Comparison of ENCODE assay signal across 9 mouse cellular contexts in genomic region chr9:64100442-64100841, GRCm38 (mm10). TPM values are rescaled to one million over a fixed set of nuclear protein-coding genes. Genes with fewer than 3 reads are reported as not detected.
DNase-seq lines count a peak whose midpoint lies in the region; ATAC-seq lines count a peak whose summit lies in the region.
"Had no signal": no experiment of that assay in that cellular context is flagged by ENCODE, and none has a peak within 500 bp of the region (broad histone marks: within the 10 kb centered on the region; RNA-seq: fewer than 3 reads in every experiment).

No protein-coding gene starts in this region.

- WGBS in midbrain, embryonic 14.5 days, result under 1% methylated on average over 4 of the region's 4 CpGs
- WGBS in midbrain, embryonic 13.5 days, result under 1% methylated on average over 4 of the region's 4 CpGs
- 6% methylated on average over 4 of the region's 4 CpGs for WGBS in intestine, embryonic 15.5 days
- 2% methylated on average over 4 of the region's 4 CpGs for WGBS in limb, embryonic 11.5 days

- H3K4me3 ChIP-seq in midbrain, embryonic 14.5 days (replicated peaks; ENCODE audit: low read depth, low read length), result no peak overlapping the region
- no peak overlapping the region for H3K4me3 ChIP-seq in midbrain, embryonic 13.5 days (replicated peaks)
- H3K4me3 ChIP-seq in intestine, embryonic 15.5 days (replicated peaks), result no peak overlapping the region
- H3K4me3 ChIP-seq in limb, embryonic 11.5 days (ENCODE audit: low read depth, low read length), result no peak overlapping the region

- DNase-seq in midbrain, embryonic 14.5 days, result peak; percentile 69
- DNase-seq in adrenal gland, postnatal 25 days, result peak; percentile 81
- peak; percentile 89 for DNase-seq in limb, embryonic 11.5 days (ENCODE audit: low spot score)
- peak; percentile 78 for DNase-seq in ovary, postnatal 36 days (ENCODE audit: low spot score)
- peak; percentile 66 to 71 for DNase-seq in urinary bladder, adult 18-20 months (ENCODE audit: low spot score in 2 of 2)

- H3K27ac ChIP-seq in midbrain, embryonic 14.5 days (replicated peaks; ENCODE audit: low read depth, low read length), result no peak overlapping the region
- H3K27ac ChIP-seq in midbrain, embryonic 13.5 days, result no peak overlapping the region
- H3K27ac ChIP-seq in intestine, embryonic 15.5 days, result no peak overlapping the region
- no peak overlapping the region for H3K27ac ChIP-seq in limb, embryonic 11.5 days (replicated peaks; ENCODE audit: low read depth, low read length)

- no peaks in the 10 kb centered on the region for H3K9me3 ChIP-seq in midbrain, embryonic 14.5 days (ENCODE audit: control insufficient read depth, low read length)
- H3K9me3 ChIP-seq in midbrain, embryonic 13.5 days, result no peaks in the 10 kb centered on the region
- no peaks in the 10 kb centered on the region for H3K9me3 ChIP-seq in intestine, embryonic 15.5 days
- no peaks in the 10 kb centered on the region for H3K9me3 ChIP-seq in limb, embryonic 11.5 days (ENCODE audit: control insufficient read depth, low read length)

- no peaks in the 10 kb centered on the region for H3K4me1 ChIP-seq in midbrain, embryonic 14.5 days (ENCODE audit: control insufficient read depth, insufficient read depth, low read length)
- no peaks in the 10 kb centered on the region for H3K4me1 ChIP-seq in midbrain, embryonic 13.5 days (replicated peaks)
- peaks cover 2% of the 10 kb centered on the region; the same call in 1 of the 2 replicates for H3K4me1 ChIP-seq in intestine, embryonic 15.5 days (replicated peaks)
- H3K4me1 ChIP-seq in limb, embryonic 11.5 days (ENCODE audit: control insufficient read depth, insufficient read depth, low read length), result no peaks in the 10 kb centered on the region

- H3K27me3 ChIP-seq in midbrain, embryonic 14.5 days (ENCODE audit: control insufficient read depth, insufficient read depth, low read length), result no peaks in the 10 kb centered on the region
- no peaks in the 10 kb centered on the region for H3K27me3 ChIP-seq in midbrain, embryonic 13.5 days
- H3K27me3 ChIP-seq in intestine, embryonic 15.5 days (replicated peaks), result no peaks in the 10 kb centered on the region
- H3K27me3 ChIP-seq in limb, embryonic 11.5 days (ENCODE audit: control insufficient read depth, insufficient read depth, low read length), result no peaks in the 10 kb centered on the region

- no peak for ATAC-seq in midbrain, embryonic 14.5 days (ENCODE audit: low FRiP score, low TSS enrichment)
- ATAC-seq in midbrain, embryonic 13.5 days, result no peak
- ATAC-seq in erythroblast, adult 5-6 weeks (replicated peaks; ENCODE audit: low FRiP score, poor library complexity, severe bottlenecking), result peak; percentile 79
- 0 out of 2 replicates have a peak, but pooled peaks have one; percentile 46 for ATAC-seq in intestine, embryonic 15.5 days
- ATAC-seq in limb, embryonic 11.5 days (ENCODE audit: insufficient number of reproducible peaks, low FRiP score, low TSS enrichment, low read depth), result no peak

- no peak overlapping the region for H3K4me2 ChIP-seq in midbrain, embryonic 14.5 days (ENCODE audit: low read length)
- no peak overlapping the region for H3K4me2 ChIP-seq in midbrain, embryonic 13.5 days (replicated peaks)
- H3K4me2 ChIP-seq in intestine, embryonic 15.5 days (replicated peaks), result no peak overlapping the region
- no peak overlapping the region for H3K4me2 ChIP-seq in limb, embryonic 11.5 days (ENCODE audit: low read depth, severe bottlenecking)

- no peak overlapping the region for H3K9ac ChIP-seq in midbrain, embryonic 14.5 days (replicated peaks; ENCODE audit: low read length)
- H3K9ac ChIP-seq in midbrain, embryonic 13.5 days (replicated peaks), result no peak overlapping the region
- H3K9ac ChIP-seq in intestine, embryonic 15.5 days, result no peak overlapping the region
- no peak overlapping the region for H3K9ac ChIP-seq in limb, embryonic 11.5 days (ENCODE audit: low read length)

- H3K36me3 ChIP-seq in midbrain, embryonic 14.5 days (ENCODE audit: control insufficient read depth, insufficient read depth, low read length), result no peaks in the 10 kb centered on the region
- H3K36me3 ChIP-seq in midbrain, embryonic 13.5 days, result no peaks in the 10 kb centered on the region
- no peaks in the 10 kb centered on the region for H3K36me3 ChIP-seq in intestine, embryonic 15.5 days
- no peaks in the 10 kb centered on the region for H3K36me3 ChIP-seq in limb, embryonic 11.5 days (ENCODE audit: control insufficient read depth, insufficient read depth, low read length)

RNA-seq across cellular contexts. Expression of gene Lctl, which starts 16.5 kb away (rescaled TPM):
- not detected in 2 replicates for polyA plus RNA-seq in midbrain, embryonic 14.5 days (2014; fragmentation: Nextera tagmentation; extraction: Ambion mirVana)
- polyA plus RNA-seq in midbrain, embryonic 13.5 days (2015; fragmentation: Nextera tagmentation; extraction: Ambion mirVana), result not detected in 2 replicates
- total RNA-seq in adrenal gland, postnatal 25 days (2021), result 0.95 and 1.5 TPM in 2 replicates
- not detected in 2 replicates for total RNA-seq in erythroblast, adult 5-6 weeks (2015; ENCODE audit: low replicate concordance)
- not detected in 2 replicates for total RNA-seq in erythroblast, adult 5-6 weeks (2017; ENCODE audit: low replicate concordance)
- 0.13 and 0.15 TPM in 2 replicates for polyA plus RNA-seq in intestine, embryonic 15.5 days (2015; fragmentation: Nextera tagmentation; extraction: Ambion mirVana)
- polyA plus RNA-seq in limb, embryonic 11.5 days (2014; fragmentation: Nextera tagmentation; extraction: Ambion mirVana), result not detected in 2 replicates
- polyA plus RNA-seq: neural tube, embryonic 14.5 days had no signal

Comparison
In these comparisons a context has a peak if more than half of its experiments do, and no peak if none do; other contexts are left out.
1. ATAC-seq: peak in erythroblast, adult 5-6 weeks (single experiment) and intestine, embryonic 15.5 days (single experiment); none in midbrain, embryonic 14.5 days (single experiment), midbrain, embryonic 13.5 days (single experiment) and limb, embryonic 11.5 days (single experiment).
2. Peak in every context shown above with its lines, with median percentiles within 50 percentile points of each other: DNase-seq.